Mouse (Mus musculus) hindbrain, embryonic 12.5 days (tissue): ENCODE data around the gene Grik2. TPM values are rescaled to one million over a fixed set of nuclear protein-coding genes. Genes with fewer than 3 reads are reported as not detected.

ENCODE experiments used
- ATAC-seq: fragments of 200-750 bp; cut with Nextera tagmentation; 2 replicates; pipeline ENCODE4 v1.8.0; 2017; ENCODE audit warnings: moderate TSS enrichment; ENCODE audit not compliant: low FRiP score
- H3K27ac ChIP-seq: fragments of 300-500 bp; sonication (generic); 2 replicates; pipeline ENCODE4 v1.5.1; 2016; ENCODE audit warnings: mild to moderate bottlenecking
- H3K27me3 ChIP-seq: fragments of 300-500 bp; sonication (generic); 2 replicates; pipeline ENCODE4 v1.6.1; 2016; ENCODE audit warnings: mild to moderate bottlenecking
- H3K36me3 ChIP-seq: fragments of 300-500 bp; sonication (generic); 2 replicates; pipeline ENCODE4 v1.6.1; 2016; ENCODE audit warnings: mild to moderate bottlenecking
- H3K4me1 ChIP-seq: fragments of 300-500 bp; sonication (generic); 2 replicates; pipeline ENCODE4 v1.6.1; 2016
- H3K4me2 ChIP-seq: fragments of 300-500 bp; sonication (generic); replicated peaks from 2 replicates; pipeline ENCODE4 v1.6.1; 2016; ENCODE audit warnings: mild to moderate bottlenecking
- H3K4me3 ChIP-seq: fragments of 300-500 bp; sonication (generic); 2 replicates; pipeline ENCODE4 v1.5.1; 2016; ENCODE audit warnings: mild to moderate bottlenecking
- H3K9ac ChIP-seq: fragments of 300-500 bp; sonication (generic); 2 replicates; pipeline ENCODE4 v1.6.1; 2016; ENCODE audit warnings: mild to moderate bottlenecking, moderate library complexity
- H3K9me3 ChIP-seq: fragments of 300-500 bp; sonication (generic); replicated peaks from 2 replicates; pipeline ENCODE4 v1.6.1; 2016; ENCODE audit warnings: mild to moderate bottlenecking
- WGBS: fragments of 180-500 bp; shearing (Covaris S2); methylation state at CpG from one replicate; pipeline ENCODE4 v1.1.7; 2016; 5-methylcytosine and 5-hydroxymethylcytosine counted together
- polyA plus RNA-seq: library from polyadenylated mRNA; unstranded; fragments of >200 nt; fragmentation: Nextera tagmentation; extraction: Ambion mirVana; gene quantifications from 2 replicates; pipeline ENCODE4 v1.2.1, GENCODE M21; 2016

Gene Grik2
- polyA plus RNA-seq, 1 experiment from 2014 or later: 15.1 TPM

GRCm38 (mm10) chr10:49782061-49782460, 6.5 kb downstream of the Grik2 start:
- 7% methylated on average over 7 of the region's 7 CpGs for WGBS
- H3K9me3 ChIP-seq: no peaks in the 10 kb centered on the region
- H3K9ac ChIP-seq: peak overlapping the region; percentile 56
- H3K4me1 ChIP-seq: peaks cover 25% of the 10 kb centered on the region
- H3K4me2 ChIP-seq: peak overlapping the region; percentile 61
- no peaks in the 10 kb centered on the region for H3K27me3 ChIP-seq
- H3K4me3 ChIP-seq: peak overlapping the region; percentile 45
- peak overlapping the region; percentile 87; the same call in 1 of the 2 replicates for H3K27ac ChIP-seq
- ATAC-seq: no peak
- H3K36me3 ChIP-seq: no peaks in the 10 kb centered on the region

GRCm38 (mm10) chr10:49780430-49780829, 8.1 kb downstream of the Grik2 start:
- Histone ChIP-seq H3K4me1 (peaks cover 25% of the 10 kb centered on the region), H3K27ac (no peak overlapping the region), H3K27me3 (no peaks in the 10 kb centered on the region), H3K9ac (no peak overlapping the region), H3K36me3 (no peaks in the 10 kb centered on the region), H3K4me3 (no peak overlapping the region), H3K4me2 (0 out of 2 replicates have a peak overlapping the region, but pooled peaks have one; percentile 15), H3K9me3 (no peaks in the 10 kb centered on the region)
- ATAC-seq: no peak
- WGBS: 86% methylated on average over 2 of the region's 2 CpGs

GRCm38 (mm10) chr10:49768897-49769296, 19.7 kb downstream of the Grik2 start:
- H3K4me2 ChIP-seq: no peak overlapping the region
- H3K9ac ChIP-seq: no peak overlapping the region
- no peaks in the 10 kb centered on the region for H3K36me3 ChIP-seq
- no peak for ATAC-seq
- no peaks in the 10 kb centered on the region for H3K27me3 ChIP-seq
- no peaks in the 10 kb centered on the region for H3K4me1 ChIP-seq
- H3K27ac ChIP-seq: no peak overlapping the region
- H3K9me3 ChIP-seq: no peaks in the 10 kb centered on the region
- H3K4me3 ChIP-seq: no peak overlapping the region

- ATAC-seq: no peak
- Histone ChIP-seq H3K9ac (no peak overlapping the region), H3K9me3 (no peaks in the 10 kb centered on the region), H3K36me3 (no peaks in the 10 kb centered on the region), H3K4me2 (no peak overlapping the region), H3K27me3 (no peaks in the 10 kb centered on the region), H3K4me1 (0 out of 2 replicates have a peak, but pooled peaks cover 3% of the 10 kb centered on the region), H3K4me3 (no peak overlapping the region), H3K27ac (no peak overlapping the region)
- WGBS: 66% methylated on average over 2 of the region's 2 CpGs
These were observed 21.0 kb downstream of the Grik2 start for GRCm38 (mm10) chr10:49767556-49767955.

GRCm38 (mm10) chr10:49762607-49763006, 26.0 kb downstream of the Grik2 start:
- H3K4me3 ChIP-seq: no peak overlapping the region
- H3K4me2 ChIP-seq: no peak overlapping the region
- H3K9me3 ChIP-seq: no peaks in the 10 kb centered on the region
- H3K27me3 ChIP-seq: no peaks in the 10 kb centered on the region
- 0 out of 2 replicates have a peak, but pooled peaks have one; percentile 29 for ATAC-seq
- H3K9ac ChIP-seq: no peak overlapping the region
- H3K4me1 ChIP-seq: 0 out of 2 replicates have a peak, but pooled peaks cover 3% of the 10 kb centered on the region
- H3K36me3 ChIP-seq: no peaks in the 10 kb centered on the region
- H3K27ac ChIP-seq: no peak overlapping the region
- WGBS: 38% methylated on average over 2 of the region's 2 CpGs

- no peak overlapping the region for H3K4me2 ChIP-seq
- H3K4me1 ChIP-seq: no peaks in the 10 kb centered on the region
- no peak for ATAC-seq
- H3K27me3 ChIP-seq: no peaks in the 10 kb centered on the region
- no peak overlapping the region for H3K27ac ChIP-seq
- no peaks in the 10 kb centered on the region for H3K9me3 ChIP-seq
- no peak overlapping the region for H3K4me3 ChIP-seq
- 75% methylated on average over 2 of the region's 2 CpGs for WGBS
- H3K9ac ChIP-seq: no peak overlapping the region
- H3K36me3 ChIP-seq: no peaks in the 10 kb centered on the region
These were observed 36.8 kb downstream of the Grik2 start for GRCm38 (mm10) chr10:49751769-49752168.

GRCm38 (mm10) chr10:49731841-49732240, 56.7 kb downstream of the Grik2 start:
- H3K27me3 ChIP-seq: no peaks in the 10 kb centered on the region
- no peak overlapping the region for H3K4me3 ChIP-seq
- H3K9ac ChIP-seq: no peak overlapping the region
- no peaks in the 10 kb centered on the region for H3K4me1 ChIP-seq
- ATAC-seq: no peak
- 85% methylated on average over 2 of the region's 2 CpGs for WGBS
- H3K4me2 ChIP-seq: no peak overlapping the region
- no peaks in the 10 kb centered on the region for H3K36me3 ChIP-seq
- no peak overlapping the region for H3K27ac ChIP-seq
- H3K9me3 ChIP-seq: no peaks in the 10 kb centered on the region

GRCm38 (mm10) chr10:49723706-49724105, 64.9 kb downstream of the Grik2 start:
- WGBS: 88% methylated on average over 2 of the region's 2 CpGs
- Histone ChIP-seq H3K4me2 (no peak overlapping the region), H3K27me3 (no peaks in the 10 kb centered on the region), H3K4me1 (no peaks in the 10 kb centered on the region), H3K4me3 (no peak overlapping the region), H3K9ac (no peak overlapping the region), H3K9me3 (no peaks in the 10 kb centered on the region), H3K27ac (no peak overlapping the region), H3K36me3 (no peaks in the 10 kb centered on the region)
- ATAC-seq: no peak

GRCm38 (mm10) chr10:49716856-49717255, 71.7 kb downstream of the Grik2 start:
- WGBS: 72% methylated on average over 5 of the region's 5 CpGs
- H3K27ac ChIP-seq: no peak overlapping the region

GRCm38 (mm10) chr10:49709748-49710147, 78.8 kb downstream of the Grik2 start:
- Histone ChIP-seq H3K4me1 (no peaks in the 10 kb centered on the region), H3K9me3 (no peaks in the 10 kb centered on the region), H3K36me3 (no peaks in the 10 kb centered on the region), H3K9ac (no peak overlapping the region), H3K4me3 (no peak overlapping the region), H3K27ac (no peak overlapping the region), H3K27me3 (no peaks in the 10 kb centered on the region), H3K4me2 (no peak overlapping the region)
- 92% methylated on average over 3 of the region's 3 CpGs for WGBS
- no peak for ATAC-seq

More at GRCm38 (mm10) chr10:49716856-49717255, 71.7 kb downstream of the Grik2 start:
- Histone ChIP-seq H3K4me1 (no peaks in the 10 kb centered on the region), H3K9me3 (no peaks in the 10 kb centered on the region), H3K36me3 (no peaks in the 10 kb centered on the region), H3K4me3 (no peak overlapping the region), H3K4me2 (no peak overlapping the region), H3K9ac (no peak overlapping the region), H3K27me3 (no peaks in the 10 kb centered on the region)
- no peak for ATAC-seq

GRCm38 (mm10) chr10:49704446-49704845, 84.1 kb downstream of the Grik2 start:
- no peak overlapping the region for H3K27ac ChIP-seq
- no peak overlapping the region for H3K9ac ChIP-seq
- H3K4me2 ChIP-seq: no peak overlapping the region
- no peak for ATAC-seq
- no peaks in the 10 kb centered on the region for H3K36me3 ChIP-seq
- H3K9me3 ChIP-seq: no peaks in the 10 kb centered on the region
- no peaks in the 10 kb centered on the region for H3K27me3 ChIP-seq
- no peak overlapping the region for H3K4me3 ChIP-seq
- no peaks in the 10 kb centered on the region for H3K4me1 ChIP-seq
- 92% methylated on average over 8 of the region's 8 CpGs for WGBS

- Histone ChIP-seq H3K36me3 (no peaks in the 10 kb centered on the region), H3K27ac (no peak overlapping the region), H3K9ac (no peak overlapping the region), H3K27me3 (no peaks in the 10 kb centered on the region), H3K9me3 (no peaks in the 10 kb centered on the region), H3K4me1 (no peaks in the 10 kb centered on the region), H3K4me2 (no peak overlapping the region), H3K4me3 (no peak overlapping the region)
- ATAC-seq: no peak
- 68% methylated on average over 1 of the region's 1 CpGs for WGBS
These were observed 136.2 kb downstream of the Grik2 start for GRCm38 (mm10) chr10:49652320-49652719.

GRCm38 (mm10) chr10:49647116-49647515, 141.4 kb downstream of the Grik2 start:
- no peaks in the 10 kb centered on the region for H3K9me3 ChIP-seq
- no peak overlapping the region for H3K27ac ChIP-seq
- no peaks in the 10 kb centered on the region for H3K4me1 ChIP-seq
- H3K4me2 ChIP-seq: no peak overlapping the region
- H3K36me3 ChIP-seq: no peaks in the 10 kb centered on the region
- ATAC-seq: no peak
- 87% methylated on average over 2 of the region's 2 CpGs for WGBS
- H3K27me3 ChIP-seq: no peaks in the 10 kb centered on the region
- no peak overlapping the region for H3K9ac ChIP-seq
- H3K4me3 ChIP-seq: no peak overlapping the region
